Mouse (Mus musculus) adrenal gland, postnatal 10 days (tissue): ENCODE measurements at regions not wholly inside any gene's neighbourhood (a gene's known extent, or its start where the extent isn't known, plus 50 kb on each side); places are given as distances from the start of the nearest gene placed in this dataset.
A peak's percentile ranks its signal among the peaks of the same experiment; 100 is the strongest.

Source experiments
- DNase-seq: peaks from one replicate; pipeline ENCODE4 v3.0.0; 2021; ENCODE audit warnings: mixed read lengths

GRCm38 (mm10) chr8:103370394-103370793 lies 585.0 kb upstream of the Cdh11 start:
- DNase-seq: no peak

GRCm38 (mm10) chr8:103373007-103373406 lies 587.6 kb upstream of the Cdh11 start:
- DNase-seq: no peak

GRCm38 (mm10) chr8:103374151-103374550 lies 588.7 kb upstream of the Cdh11 start:
- no peak for DNase-seq

GRCm38 (mm10) chr8:103378545-103378944 lies 593.1 kb upstream of the Cdh11 start:
- DNase-seq: no peak

DNA sequence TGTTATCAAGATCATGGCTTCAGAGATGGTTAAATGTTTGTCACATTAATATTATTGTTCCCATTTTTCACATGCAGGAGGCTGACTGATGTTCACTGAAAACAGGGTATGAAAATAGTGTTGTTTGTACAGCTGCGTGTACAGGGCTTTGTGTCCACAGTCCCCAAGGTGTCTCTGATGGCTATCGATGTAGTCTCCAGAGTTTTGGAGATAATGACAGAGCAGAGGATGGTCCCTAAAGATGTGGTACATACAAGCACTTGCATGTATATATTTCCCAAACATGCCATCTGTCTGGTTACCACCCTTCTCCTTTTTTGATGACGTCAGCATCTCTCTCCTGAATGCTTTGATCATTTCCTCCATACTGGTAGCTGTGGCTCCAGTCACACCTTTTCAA lies 596.1 kb upstream of the Cdh11 start:
- DNase-seq: no peak

DNA sequence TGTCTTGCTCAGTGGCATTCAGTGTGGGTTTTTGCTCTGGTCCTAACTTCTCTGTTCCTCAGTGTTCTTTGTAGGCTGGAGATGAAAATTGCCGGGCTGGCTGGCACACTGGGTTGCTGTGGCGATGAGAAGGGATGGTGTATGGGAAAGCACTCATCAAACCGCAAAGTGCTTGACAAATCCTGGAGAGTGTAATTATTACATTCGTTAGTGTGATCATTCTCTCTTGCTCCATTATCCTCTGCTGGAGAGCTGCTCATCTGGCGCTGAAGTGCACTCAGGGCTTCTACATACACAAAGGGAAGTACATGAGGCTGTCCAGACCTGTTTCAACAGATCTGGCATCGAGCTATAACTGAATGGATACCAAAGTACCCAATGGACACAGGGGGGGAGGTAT lies 605.9 kb upstream of the Cdh11 start:
- DNase-seq: no peak

DNA sequence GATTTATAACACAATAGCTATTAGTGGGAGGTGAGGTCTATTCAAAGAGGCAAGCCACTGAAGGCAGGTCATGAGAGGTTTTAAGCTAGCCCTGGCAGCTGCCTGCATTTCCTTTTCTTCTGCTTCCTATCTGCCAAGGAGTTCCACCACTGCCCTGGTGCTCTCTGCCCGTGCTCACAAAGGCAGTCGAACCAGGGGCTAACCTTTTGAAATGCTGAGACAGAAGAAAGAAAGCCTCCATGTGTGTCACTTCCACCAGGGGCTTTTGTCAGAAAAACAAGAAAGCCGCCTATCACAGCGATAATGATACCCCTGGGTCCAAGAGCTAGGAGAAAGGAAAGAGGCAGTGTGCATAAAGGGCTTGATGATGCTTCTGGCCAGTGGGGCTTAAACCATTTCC lies 609.9 kb upstream of the Cdh11 start:
- DNase-seq: no peak

DNA sequence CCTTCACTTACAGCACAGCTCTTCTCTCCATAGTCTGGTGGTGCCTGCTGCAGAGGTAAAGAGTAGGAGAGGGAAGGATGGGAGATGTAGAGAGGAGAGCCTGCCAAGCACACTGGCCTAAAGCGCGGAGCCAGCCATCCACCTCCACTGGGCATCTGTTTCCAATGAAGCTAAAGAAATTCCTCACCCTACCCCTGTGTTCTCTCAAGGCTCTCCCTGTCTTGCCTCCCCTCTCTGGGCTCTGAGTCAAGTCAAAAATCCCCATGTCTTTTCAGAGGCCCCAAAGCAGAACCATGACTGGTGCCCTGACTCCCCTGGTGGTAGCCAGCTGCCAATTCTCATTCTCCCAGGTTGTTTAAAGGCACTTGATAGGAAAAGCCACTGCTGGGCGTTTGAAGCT lies 612.7 kb upstream of the Cdh11 start:
- no peak for DNase-seq

DNA sequence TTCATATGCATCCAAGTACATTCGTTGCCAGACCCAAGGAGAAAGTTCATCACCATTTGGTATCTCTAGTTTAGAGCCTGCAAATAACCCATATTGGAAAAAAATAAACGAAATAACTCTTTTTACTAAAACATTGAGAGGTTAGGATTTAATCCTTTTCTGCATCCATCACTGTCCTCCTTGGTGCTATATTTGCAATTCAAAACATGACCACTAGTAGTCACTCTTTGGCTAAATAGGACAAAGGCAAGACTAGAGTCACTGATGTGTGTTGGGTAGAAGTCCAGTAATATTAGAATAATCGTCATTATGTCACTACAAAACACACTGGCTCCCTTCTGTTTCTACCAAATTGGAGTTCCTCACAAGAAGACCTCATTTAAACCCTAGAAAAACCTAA lies 614.0 kb upstream of the Cdh11 start:
- no peak for DNase-seq

DNA sequence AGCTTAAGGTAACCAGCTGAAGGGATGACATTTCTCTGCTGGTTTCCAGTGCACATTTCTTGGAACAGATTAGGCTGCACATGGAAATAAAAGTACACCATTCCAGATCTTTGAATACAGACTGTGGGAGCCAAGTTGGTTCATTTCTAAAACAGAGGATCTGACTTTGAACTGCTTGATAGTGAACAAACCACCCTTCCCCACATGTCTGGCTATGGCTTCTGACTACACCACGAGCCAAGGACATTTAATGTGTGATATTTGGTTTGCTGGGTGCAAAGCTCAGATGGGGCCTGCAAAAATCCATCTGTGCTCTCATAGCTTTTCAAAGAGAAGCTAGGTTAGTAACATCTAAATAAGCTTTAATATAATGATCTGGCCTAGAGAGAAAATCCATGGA lies 614.7 kb upstream of the Cdh11 start:
- no peak for DNase-seq

DNA sequence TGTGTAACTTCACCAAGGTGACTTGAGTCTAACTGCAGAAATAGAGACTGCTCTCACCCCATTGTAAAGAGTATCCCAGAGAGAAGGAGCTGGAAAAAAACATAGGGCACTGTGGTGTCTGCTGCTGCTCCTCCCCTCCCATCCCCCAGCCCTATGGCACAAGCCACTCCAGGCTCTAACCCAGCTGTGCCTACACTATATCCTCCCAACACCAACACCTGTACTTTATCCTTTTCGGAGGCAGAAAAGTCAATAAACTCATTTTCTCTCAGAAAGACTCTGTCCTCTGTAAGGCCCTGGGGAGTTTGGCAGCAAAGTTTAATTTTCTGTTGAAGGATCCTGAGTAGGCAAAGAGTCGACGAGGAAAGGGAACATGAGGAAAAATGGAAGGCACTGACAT lies 617.3 kb upstream of the Cdh11 start:
- no peak for DNase-seq

GRCm38 (mm10) chr8:103403826-103404225 lies 618.4 kb upstream of the Cdh11 start:
- no peak for DNase-seq

- DNase-seq: no peak
These were observed 620.3 kb upstream of the Cdh11 start for GRCm38 (mm10) chr8:103405787-103406186.

GRCm38 (mm10) chr8:103406921-103407320 lies 621.5 kb upstream of the Cdh11 start:
- no peak for DNase-seq

GRCm38 (mm10) chr8:103407631-103408030 lies 622.2 kb upstream of the Cdh11 start:
- peak; percentile 17 for DNase-seq

DNA sequence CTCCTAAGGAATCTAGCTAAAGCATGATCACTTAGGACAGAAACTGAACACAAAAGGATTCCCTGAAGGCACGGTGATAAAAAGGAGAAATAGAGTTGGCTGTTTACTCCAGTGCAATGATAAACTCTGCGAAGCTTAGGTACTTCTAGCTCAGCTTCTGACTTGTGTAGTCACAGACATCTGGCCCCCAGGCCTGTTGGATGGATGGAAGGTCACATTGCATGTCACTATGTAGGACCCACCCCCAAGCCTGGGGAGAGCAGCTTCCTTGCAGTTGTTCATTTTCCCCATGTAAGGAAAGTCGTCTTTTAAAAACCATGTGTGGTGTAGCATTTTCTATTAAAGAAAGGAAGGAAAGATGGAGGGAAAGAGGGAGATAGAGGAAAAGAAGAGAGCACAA lies 623.0 kb upstream of the Cdh11 start:
- no peak for DNase-seq

GRCm38 (mm10) chr8:103409121-103409551 lies 623.7 kb upstream of the Cdh11 start:
- DNase-seq: peak; percentile 13

DNA sequence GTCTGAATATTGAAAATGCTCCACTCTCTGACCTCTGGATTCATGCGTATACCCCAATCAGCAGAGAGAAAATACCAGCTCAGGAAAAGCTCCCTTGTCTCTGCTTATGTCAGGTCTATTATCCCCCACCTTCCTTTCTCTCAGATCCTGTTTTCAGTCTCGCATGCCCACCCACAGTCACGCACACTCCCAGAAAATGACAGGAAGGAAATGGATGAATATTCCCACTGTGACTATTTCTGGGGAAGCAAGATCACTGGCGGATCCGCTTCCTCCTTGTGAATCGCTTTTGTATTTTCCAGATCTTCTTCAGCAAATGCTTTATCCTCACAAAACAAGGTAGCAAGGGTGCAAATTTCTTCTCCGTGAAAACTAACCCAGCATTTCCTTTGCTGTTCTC lies 627.3 kb upstream of the Cdh11 start:
- DNase-seq: no peak

- peak; percentile 33 for DNase-seq
These were observed 628.4 kb upstream of the Cdh11 start for GRCm38 (mm10) chr8:103413589-103414575.

- DNase-seq: no peak
These were observed 637.0 kb upstream of the Cdh11 start for GRCm38 (mm10) chr8:103422313-103422973.

GRCm38 (mm10) chr8:103425967-103426366 lies 640.5 kb upstream of the Cdh11 start:
- DNase-seq: no peak

- DNase-seq: no peak
These were observed 645.5 kb upstream of the Cdh11 start for GRCm38 (mm10) chr8:103430874-103431492.

DNA sequence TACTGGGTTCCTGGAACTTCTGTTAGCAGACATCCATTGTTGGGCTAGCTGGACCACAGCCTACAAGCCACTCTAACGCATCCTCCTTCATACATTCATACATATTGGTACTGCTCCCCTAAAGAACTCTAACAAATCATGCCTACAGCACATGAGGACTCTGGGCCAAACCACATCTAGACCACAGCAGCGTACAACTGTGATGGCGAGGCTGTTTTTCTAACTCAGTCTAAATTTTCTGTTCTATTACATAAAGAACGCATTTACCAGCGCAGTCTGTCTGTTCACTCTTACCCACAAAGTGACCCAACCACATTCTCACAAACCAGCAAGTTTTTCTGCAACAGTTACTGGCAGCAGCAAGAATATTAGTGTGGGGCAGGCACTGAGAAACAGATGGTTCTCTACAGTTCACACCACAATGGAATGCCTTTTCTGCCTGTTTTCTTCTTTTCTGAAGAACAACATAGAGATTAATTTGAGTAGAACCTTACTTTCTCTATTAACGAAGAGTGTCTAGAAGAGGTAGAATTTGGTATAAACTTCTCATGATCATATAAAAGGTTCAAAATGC lies 648.2 kb upstream of the Cdh11 start:
- no peak for DNase-seq
